Mouse (Mus musculus): Measurements from ENCODE around the gene Olfr938.

Olfr938 gene

GRCm38 (mm10) chr9:39078787-39079186 is at the start of gene Olfr938:
Gene Olfr938, minus strand, starts transcription at chr9:39078887.
- DNase-seq (ENCODE audit: low spot score): no peak

GRCm38 (mm10) chr9:39127831-39128230 is 49.1 kb upstream of the Olfr938 start, which contains the start of gene Olfr27:
Gene Olfr27, plus strand, starts transcription at chr9:39128131.
- DNase-seq (ENCODE audit: low spot score): no peak

GRCm38 (mm10) chr9:39127326-39127725 is 48.6 kb upstream of the Olfr938 start:
- no peak for DNase-seq (ENCODE audit: low spot score)

- DNase-seq (ENCODE audit: low spot score): no peak
Measured at GRCm38 (mm10) chr9:39064851-39065250, 13.8 kb downstream of the Olfr938 start, which contains the start of gene Olfr937. Gene Olfr937, minus strand, starts transcription at chr9:39064951.
